Mouse (Mus musculus): Measurements from ENCODE around the gene Drg2. TPM values are rescaled to one million over a fixed set of nuclear protein-coding genes. Genes with fewer than 3 reads are reported as not detected.

The Drg2 gene
- polyA plus RNA-seq, 1 experiment from 2014 or later, result 29.1 TPM

- no peaks in the 10 kb centered on the region for H3K79me2 ChIP-seq (ENCODE audit: inconsistent target)
- 94% methylated on average over 13 of the region's 13 CpGs for WGBS (ENCODE audit: missing documents)
- H3K27ac ChIP-seq, result no peak overlapping the region
- no peaks in the 10 kb centered on the region for H3K36me3 ChIP-seq (ENCODE audit: inconsistent target)
- no peak overlapping the region for H3K4me3 ChIP-seq (ENCODE audit: inconsistent target)
Observed at GRCm38 (mm10) chr11:60507281-60507680, 52.9 kb downstream of the Drg2 start.

GRCm38 (mm10) chr11:60508950-60509349 is 54.6 kb downstream of the Drg2 start:
- 15% methylated on average over 11 of the region's 11 CpGs for WGBS (ENCODE audit: missing documents)
- Histone ChIP-seq H3K27ac (no peak overlapping the region), H3K36me3 (ENCODE audit: inconsistent target) (no peaks in the 10 kb centered on the region), H3K79me2 (ENCODE audit: inconsistent target) (no peaks in the 10 kb centered on the region), H3K4me3 (ENCODE audit: inconsistent target) (no peak overlapping the region)

GRCm38 (mm10) chr11:60509500-60509899 is 55.1 kb downstream of the Drg2 start:
- no peaks in the 10 kb centered on the region for H3K36me3 ChIP-seq (ENCODE audit: inconsistent target)
- WGBS (ENCODE audit: missing documents), result 2% methylated on average over 25 of the region's 25 CpGs
- no peak overlapping the region for H3K27ac ChIP-seq
- H3K4me3 ChIP-seq (ENCODE audit: inconsistent target), result no peak overlapping the region
- H3K79me2 ChIP-seq (ENCODE audit: inconsistent target), result no peaks in the 10 kb centered on the region

- no peaks in the 10 kb centered on the region for H3K36me3 ChIP-seq (ENCODE audit: inconsistent target)
- H3K27ac ChIP-seq, result no peak overlapping the region
- H3K79me2 ChIP-seq (ENCODE audit: inconsistent target), result no peaks in the 10 kb centered on the region
- 90% methylated on average over 1 of the region's 1 CpGs for WGBS (ENCODE audit: missing documents)
- H3K4me3 ChIP-seq (ENCODE audit: inconsistent target), result no peak overlapping the region
Observed at GRCm38 (mm10) chr11:60511893-60512292, 57.5 kb downstream of the Drg2 start.

- no peaks in the 10 kb centered on the region for H3K79me2 ChIP-seq (ENCODE audit: inconsistent target)
- no peak overlapping the region for H3K4me3 ChIP-seq (ENCODE audit: inconsistent target)
- H3K36me3 ChIP-seq (ENCODE audit: inconsistent target), result no peaks in the 10 kb centered on the region
- no peak overlapping the region for H3K27ac ChIP-seq
- 93% methylated on average over 2 of the region's 2 CpGs for WGBS (ENCODE audit: missing documents)
Observed at GRCm38 (mm10) chr11:60512520-60512919, 58.1 kb downstream of the Drg2 start.

GRCm38 (mm10) chr11:60514941-60515340 is 60.5 kb downstream of the Drg2 start:
- 91% methylated on average over 2 of the region's 2 CpGs for WGBS (ENCODE audit: missing documents)
- no peaks in the 10 kb centered on the region for H3K79me2 ChIP-seq (ENCODE audit: inconsistent target)
- H3K36me3 ChIP-seq (ENCODE audit: inconsistent target), result no peaks in the 10 kb centered on the region
- H3K27ac ChIP-seq, result no peak overlapping the region
- H3K4me3 ChIP-seq (ENCODE audit: inconsistent target), result no peak overlapping the region

GRCm38 (mm10) chr11:60518305-60518704 is 63.9 kb downstream of the Drg2 start:
- Histone ChIP-seq H3K27ac (no peak overlapping the region), H3K79me2 (ENCODE audit: inconsistent target) (no peaks in the 10 kb centered on the region), H3K4me3 (ENCODE audit: inconsistent target) (no peak overlapping the region), H3K36me3 (ENCODE audit: inconsistent target) (no peaks in the 10 kb centered on the region)
- 71% methylated on average over 4 of the region's 4 CpGs for WGBS (ENCODE audit: missing documents)

Other genes starting within 250 kb of the Drg2 start
- gene Srebf1, start 232.0 kb upstream of the Drg2 start, polyA plus RNA-seq (2018), result 15.2 to 30.9 TPM (median 30.6 TPM) in 3 replicates
- gene Tom1l2, start 101.7 kb upstream of the Drg2 start, polyA plus RNA-seq (2018), result 8.1 to 12.3 TPM (median 11.2 TPM) in 3 replicates
- 0.12 TPM in 1 of 3 replicates, not detected in the others for gene Drc3, start 101.3 kb upstream of the Drg2 start, polyA plus RNA-seq (2018)
- gene Gid4, start 37.4 kb upstream of the Drg2 start, polyA plus RNA-seq (2018), result 8.3 to 13.8 TPM (median 11.1 TPM) in 3 replicates
- gene Atpaf2, start 36.1 kb upstream of the Drg2 start, polyA plus RNA-seq (2018), result 14.8 to 26.6 TPM (median 21.7 TPM) in 3 replicates
- gene Myo15, start 14.7 kb downstream of the Drg2 start, polyA plus RNA-seq (2018), result not detected in 3 replicates
- gene Alkbh5, start 81.8 kb downstream of the Drg2 start, polyA plus RNA-seq (2018), result 27.1 to 35.4 TPM (median 28.4 TPM) in 3 replicates
- 4.8 to 11.6 TPM (median 9.7 TPM) in 3 replicates for gene Llgl1, start 245.1 kb downstream of the Drg2 start, polyA plus RNA-seq (2018)

Data from macrophage (primary cell).